Mouse (Mus musculus): Measurements from ENCODE around the gene Zfp85. TPM values are rescaled to one million over a fixed set of nuclear protein-coding genes. Genes with fewer than 3 reads are reported as not detected.

The Zfp85 gene
- 5.5 and 5.6 TPM in 2 replicates for polyA plus RNA-seq (2012; rRNA removed)

DNA sequence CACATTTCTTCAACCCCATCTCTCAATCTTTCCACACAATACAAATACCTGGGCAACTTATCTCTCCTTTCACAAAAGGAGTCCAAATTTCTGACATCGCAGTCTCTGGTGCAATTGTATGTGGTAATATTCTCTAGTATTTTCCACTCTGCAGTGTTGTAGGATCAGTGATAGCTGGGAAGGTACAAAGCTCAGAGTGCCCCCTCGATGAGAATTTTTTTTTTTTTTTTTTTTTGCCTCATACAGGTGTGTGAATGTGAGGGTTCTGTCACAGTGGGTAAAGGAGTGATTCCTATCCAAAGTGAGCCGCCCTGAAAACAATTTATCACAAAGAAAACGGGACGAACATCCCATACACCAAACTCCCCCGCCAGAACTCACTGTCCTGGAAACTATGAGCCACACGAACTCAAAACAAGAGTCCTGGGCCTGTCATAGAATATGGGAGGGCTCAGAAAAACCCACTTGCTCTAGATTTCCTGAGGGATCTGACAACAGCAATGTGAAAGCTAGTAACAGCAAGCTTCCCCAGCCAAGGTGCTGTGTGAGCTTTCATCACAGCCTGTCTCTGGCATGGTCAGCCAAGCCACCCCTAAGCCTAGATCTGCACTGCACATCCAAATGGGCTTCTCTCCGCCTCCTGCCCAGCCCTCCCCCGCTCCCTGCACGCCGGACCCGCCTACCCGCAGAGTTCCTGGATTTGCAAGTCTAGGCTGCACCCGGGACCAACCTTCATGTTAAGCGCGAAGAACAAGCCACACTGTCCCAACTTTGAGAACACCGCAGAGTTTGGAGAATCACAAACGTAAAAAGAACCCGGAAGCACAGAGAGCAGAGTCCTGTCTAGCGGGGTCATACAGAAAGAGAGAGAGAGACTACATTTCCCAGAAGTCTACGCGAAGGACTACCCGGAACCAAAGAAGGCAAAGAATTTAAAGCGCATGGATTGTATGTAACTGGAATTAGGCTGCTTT, at the start of gene Zfp85:
Gene Zfp85 (minus strand): TSS at position 896 of the 974 bp plus-strand sequence.

DNA sequence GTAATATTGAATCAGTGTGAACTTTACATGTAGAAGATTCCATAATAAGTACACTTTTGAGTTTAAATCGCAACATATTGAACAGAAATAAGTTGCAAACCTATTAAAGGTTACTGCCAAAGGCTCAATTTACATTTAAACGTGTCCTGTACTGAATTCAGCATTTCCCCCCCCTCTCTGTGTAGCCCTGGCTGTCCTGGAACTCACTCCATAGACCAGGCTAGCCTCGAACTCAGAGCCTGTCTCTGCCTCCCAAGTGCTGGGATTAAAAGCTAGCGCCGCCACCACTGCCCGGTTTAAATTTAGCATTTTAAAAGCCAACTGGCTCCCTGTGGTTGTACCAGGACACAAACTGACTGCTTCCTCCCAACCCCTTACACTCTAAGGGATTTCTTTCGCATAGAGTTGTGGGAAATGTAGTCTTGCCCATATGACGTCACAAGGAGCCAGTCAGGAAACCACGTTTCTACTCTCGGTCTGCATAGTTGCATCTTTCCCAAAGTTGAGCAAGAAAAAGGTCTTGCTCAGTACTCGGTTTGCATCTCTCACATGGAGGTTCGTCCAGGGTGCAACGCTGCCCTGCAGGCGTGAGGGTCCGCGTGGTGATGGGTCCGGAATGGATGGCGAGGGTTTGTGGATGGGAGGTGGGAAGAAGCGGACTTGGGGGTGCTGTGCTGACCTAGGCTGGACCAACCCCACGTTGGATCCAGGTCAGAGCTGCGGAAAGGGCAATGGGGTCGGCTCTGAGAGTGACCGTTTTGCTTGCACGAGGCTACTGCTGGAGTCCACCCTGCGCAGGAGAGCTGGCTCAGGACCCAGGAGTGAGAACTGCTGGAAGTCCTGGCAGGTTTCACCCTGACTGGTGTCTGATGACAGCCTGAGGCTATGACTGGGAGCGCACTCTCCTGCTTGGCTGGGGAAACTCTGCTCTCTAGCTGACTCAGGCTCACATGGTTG, 24.5 kb upstream of the Zfp85 start, which contains the start of gene Zfp493:
Gene Zfp493 (plus strand): TSS at position 429 of the 957 bp plus-strand sequence.

DNA sequence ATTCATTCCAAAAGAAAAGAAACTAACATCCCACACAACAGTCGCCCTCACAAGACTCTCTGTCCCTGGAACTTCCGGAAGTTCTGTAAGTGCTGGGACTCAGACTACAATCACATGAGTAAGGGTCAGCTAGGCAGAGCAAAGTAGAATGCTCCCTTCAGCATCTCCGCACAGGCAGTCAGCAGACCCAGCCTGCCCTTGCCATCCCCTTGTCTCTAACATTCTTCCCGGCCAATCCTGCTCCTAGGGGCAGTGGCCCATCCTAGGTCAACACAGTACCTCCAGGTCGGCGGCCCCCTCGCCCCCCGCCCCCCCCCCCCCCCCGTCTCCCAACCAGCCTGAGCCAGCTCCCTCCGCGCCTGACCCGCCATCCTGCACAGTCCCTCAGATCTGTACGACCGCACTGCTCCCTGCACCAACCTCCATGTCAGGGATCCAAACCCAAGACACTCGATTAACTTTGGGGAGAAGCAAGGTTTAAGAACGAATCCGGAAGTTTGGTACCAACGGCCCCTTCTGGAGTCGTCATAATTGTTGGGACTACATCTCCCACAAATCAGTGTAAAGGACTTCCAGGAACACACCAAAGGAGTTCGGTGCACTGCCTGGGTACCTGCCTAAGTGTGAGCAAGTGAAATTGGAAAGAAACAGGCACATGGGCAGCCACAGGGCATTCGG, 26.2 kb downstream of the Zfp85 start, which contains the start of gene Zfp65:
Gene Zfp65 (minus strand): TSS at position 533 of the 678 bp plus-strand sequence.

Other genes starting within 250 kb of the Zfp85 start
- gene Gm26965, start 229.1 kb downstream of the Zfp85 start, polyA plus RNA-seq (2012; rRNA removed) = 0.05 TPM in 1 of 2 replicates, not detected in the other
- 23.0 and 23.8 TPM in 2 replicates for gene Zfp87, start 229.1 kb downstream of the Zfp85 start, polyA plus RNA-seq (2012; rRNA removed)
- 8.4 and 9.1 TPM in 2 replicates for gene Zfp748, start 201.4 kb downstream of the Zfp85 start, polyA plus RNA-seq (2012; rRNA removed)
- gene Zfp729b, start 145.5 kb downstream of the Zfp85 start, polyA plus RNA-seq (2012; rRNA removed) = 2.8 and 3.0 TPM in 2 replicates
- gene Gm49345, start 117.5 kb downstream of the Zfp85 start, polyA plus RNA-seq (2012; rRNA removed) = not detected in 2 replicates
- 3.4 and 4.6 TPM in 2 replicates for gene Zfp729a, start 117.4 kb downstream of the Zfp85 start, polyA plus RNA-seq (2012; rRNA removed)
- 9.3 and 10.6 TPM in 2 replicates for gene Zfp738, start 68.2 kb downstream of the Zfp85 start, polyA plus RNA-seq (2012; rRNA removed)
- 6.9 and 8.0 TPM in 2 replicates for gene Zfp65, start 26.1 kb downstream of the Zfp85 start, polyA plus RNA-seq (2012; rRNA removed)
- 2.3 and 2.7 TPM in 2 replicates for gene Zfp493, start 24.5 kb upstream of the Zfp85 start, polyA plus RNA-seq (2012; rRNA removed)
- 5.9 and 6.6 TPM in 2 replicates for gene Zfp273, start 58.5 kb upstream of the Zfp85 start, polyA plus RNA-seq (2012; rRNA removed)
- gene Gm10037, start 75.9 kb upstream of the Zfp85 start, polyA plus RNA-seq (2012; rRNA removed) = 8.0 and 9.4 TPM in 2 replicates
- 0.14 TPM in 1 of 2 replicates, not detected in the other for gene BC048507, start 108.1 kb upstream of the Zfp85 start, polyA plus RNA-seq (2012; rRNA removed)

Data from central nervous system, embryonic 14 days (tissue).